Mouse (Mus musculus) layer of hippocampus, postnatal 14 days (tissue): ENCODE results near the gene Rbpms2. TPM values are rescaled to one million over a fixed set of nuclear protein-coding genes. Genes with fewer than 3 reads are reported as not detected.

Experiments
- DNase-seq, 2 experiments: peaks; one replicate each; pipeline ENCODE4 v3.0.0; 2021 to 2022; ENCODE audit warnings: low spot score in 2 of 2, mixed read lengths in 1 of 2
- long read RNA-seq, 2 experiments: library from polyadenylated mRNA; stranded (forward); transcript quantifications; one replicate each; pipeline ENCODE4 v2.0.0; 2021
- total RNA-seq, 2 experiments: library from RNA; stranded (reverse); gene quantifications; 2 replicates each; pipeline ENCODE4 v1.2.3; 2021

The Rbpms2 gene
- total RNA-seq: 1 to 10 TPM; 2.1 to 2.3 TPM
- long read RNA-seq, experiment 1, partial matches to known transcripts: 0 of 1 reads
- long read RNA-seq, experiment 1, other reads (novel, unspliced or antisense): 1 of 1 reads
- long read RNA-seq, experiment 2, partial matches to known transcripts: 1 of 4 reads
- long read RNA-seq, experiment 2, other reads (novel, unspliced or antisense): 3 of 4 reads

DNA sequence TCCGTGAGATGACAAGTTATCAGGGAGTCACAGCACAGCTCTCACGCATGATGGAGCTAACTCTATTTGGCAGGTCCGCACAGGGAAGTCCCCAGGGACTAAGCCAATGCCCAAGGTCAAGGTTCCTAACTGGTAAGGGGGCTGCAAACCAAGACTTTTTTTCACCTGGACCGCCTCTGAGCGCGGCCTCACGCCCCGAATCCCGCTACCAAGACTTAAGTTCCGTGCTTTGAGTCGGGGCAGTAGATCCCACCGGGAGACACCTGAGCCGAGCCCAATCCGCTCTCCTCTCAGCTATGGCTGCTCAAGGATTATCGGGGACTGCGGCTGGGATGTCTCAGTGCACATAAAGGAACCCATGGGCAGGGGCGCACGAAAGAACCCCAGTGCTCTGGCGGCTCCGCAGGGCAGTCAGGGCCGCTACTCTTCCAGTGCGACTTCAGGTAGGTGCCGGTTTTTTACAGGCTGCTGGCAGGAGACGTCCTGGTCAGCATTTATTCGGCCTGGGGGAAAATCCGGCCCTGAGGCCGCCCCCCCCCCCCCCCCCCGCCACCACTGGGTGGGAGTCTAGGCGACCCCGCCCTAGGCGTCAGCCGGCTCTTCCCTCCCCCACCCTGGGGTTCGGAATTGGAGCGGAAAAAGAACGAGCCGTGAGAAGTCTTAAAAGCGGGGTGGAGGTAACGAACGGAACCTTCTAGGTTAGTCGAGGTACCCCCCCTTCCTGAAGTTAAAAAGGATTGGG, at the start of gene Rbpms2:
Gene Rbpms2 (plus strand): TSS at position 624 of the 742 bp plus-strand sequence.
- peak in 1 of 2 experiments; percentile 8 for DNase-seq

DNA sequence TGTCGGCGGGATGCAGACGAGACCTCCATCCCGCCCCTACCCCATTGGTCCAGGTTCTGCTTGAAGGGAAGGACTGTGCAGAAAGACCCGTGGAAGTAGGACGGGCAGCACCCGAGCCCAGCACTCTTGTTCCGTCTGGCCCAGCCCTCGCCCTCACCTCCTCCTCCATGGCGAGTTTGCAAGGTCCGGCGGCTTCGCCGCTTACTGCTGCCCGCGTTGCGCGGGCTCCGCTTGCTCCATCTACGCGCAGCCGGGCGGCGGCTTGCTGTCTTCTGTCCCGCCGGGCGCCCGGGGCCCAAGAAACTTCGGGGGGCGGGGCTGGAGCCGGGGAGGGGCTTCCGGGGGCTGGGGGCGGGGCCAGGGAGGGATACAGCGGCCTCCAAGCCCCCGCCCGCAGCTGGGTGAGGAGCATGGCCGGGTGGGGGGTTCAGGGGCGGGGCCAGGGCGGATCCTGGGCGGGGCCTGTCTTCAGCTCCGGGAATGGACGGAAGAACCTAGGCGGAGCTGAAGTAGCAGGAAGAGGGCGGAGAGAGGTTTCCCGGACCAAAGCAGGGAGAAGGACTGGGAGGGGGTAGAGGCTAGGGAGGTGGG, 49.6 kb upstream of the Rbpms2 start, which contains the start of gene Plekho2:
Gene Plekho2 (minus strand): TSS at position 260 of the 591 bp plus-strand sequence.
- peak; percentile 74 to 88 for DNase-seq

DNA sequence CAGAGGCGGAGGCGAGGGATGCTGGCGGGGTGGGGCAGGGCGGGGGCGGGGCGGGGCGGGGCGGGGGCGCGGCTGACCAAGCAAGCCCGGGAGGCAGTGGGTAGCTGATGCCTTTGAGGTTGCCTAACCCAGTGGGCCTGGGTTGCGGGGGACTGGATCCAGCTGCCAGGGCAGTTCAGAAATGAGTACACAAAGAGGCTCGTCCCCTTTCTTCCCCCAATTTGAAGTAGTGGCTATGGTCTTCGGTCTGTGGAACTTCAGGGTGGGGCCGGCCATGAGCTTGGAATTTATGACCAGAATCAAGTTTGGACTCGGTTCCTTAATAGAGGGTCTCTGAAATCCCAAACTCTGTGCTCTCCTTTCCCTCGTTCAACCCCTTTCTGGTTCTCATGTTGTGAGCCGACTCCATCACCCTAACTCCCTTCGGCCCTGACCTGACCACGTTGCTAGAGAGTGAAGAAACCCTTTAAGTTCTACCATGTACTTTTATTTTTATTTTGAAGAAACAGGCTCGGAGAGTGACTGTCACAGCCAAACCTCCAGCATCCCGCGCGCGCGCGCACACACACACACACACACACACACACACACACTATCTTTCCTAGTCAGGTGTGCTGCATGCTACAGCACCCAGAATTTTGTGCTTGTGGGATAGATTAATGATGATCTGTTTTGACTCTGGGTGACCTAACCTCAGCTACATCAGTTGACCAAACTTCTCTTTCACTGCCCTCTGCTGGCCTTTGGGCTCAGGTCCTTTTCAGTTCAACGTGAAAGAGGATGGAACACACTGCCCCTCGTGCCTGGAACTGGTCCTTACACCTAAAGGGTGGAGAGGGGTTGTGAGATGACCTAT, 48.8 kb upstream of the Rbpms2 start:
- peak; percentile 75 to 80 for DNase-seq

DNA sequence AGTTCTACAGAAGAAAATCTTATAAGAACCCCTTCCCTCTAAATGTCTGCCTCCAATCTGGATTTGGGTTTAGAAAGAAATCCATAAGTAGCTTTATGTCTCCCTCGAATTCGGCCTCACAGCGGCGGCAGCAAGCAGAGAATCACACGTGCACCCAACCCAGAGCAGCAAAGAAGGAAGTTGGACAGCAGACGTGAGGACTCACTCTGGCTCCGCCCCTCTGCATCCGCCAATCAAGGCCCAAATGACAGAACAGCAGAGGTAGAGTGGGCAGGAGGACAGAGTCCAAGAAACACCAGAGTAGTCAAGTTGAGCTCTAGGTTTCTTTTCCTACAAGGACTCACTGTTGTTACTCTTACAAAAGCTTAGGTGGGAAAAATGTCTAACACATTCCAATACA, 46.4 kb upstream of the Rbpms2 start:
- no peak for DNase-seq

DNA sequence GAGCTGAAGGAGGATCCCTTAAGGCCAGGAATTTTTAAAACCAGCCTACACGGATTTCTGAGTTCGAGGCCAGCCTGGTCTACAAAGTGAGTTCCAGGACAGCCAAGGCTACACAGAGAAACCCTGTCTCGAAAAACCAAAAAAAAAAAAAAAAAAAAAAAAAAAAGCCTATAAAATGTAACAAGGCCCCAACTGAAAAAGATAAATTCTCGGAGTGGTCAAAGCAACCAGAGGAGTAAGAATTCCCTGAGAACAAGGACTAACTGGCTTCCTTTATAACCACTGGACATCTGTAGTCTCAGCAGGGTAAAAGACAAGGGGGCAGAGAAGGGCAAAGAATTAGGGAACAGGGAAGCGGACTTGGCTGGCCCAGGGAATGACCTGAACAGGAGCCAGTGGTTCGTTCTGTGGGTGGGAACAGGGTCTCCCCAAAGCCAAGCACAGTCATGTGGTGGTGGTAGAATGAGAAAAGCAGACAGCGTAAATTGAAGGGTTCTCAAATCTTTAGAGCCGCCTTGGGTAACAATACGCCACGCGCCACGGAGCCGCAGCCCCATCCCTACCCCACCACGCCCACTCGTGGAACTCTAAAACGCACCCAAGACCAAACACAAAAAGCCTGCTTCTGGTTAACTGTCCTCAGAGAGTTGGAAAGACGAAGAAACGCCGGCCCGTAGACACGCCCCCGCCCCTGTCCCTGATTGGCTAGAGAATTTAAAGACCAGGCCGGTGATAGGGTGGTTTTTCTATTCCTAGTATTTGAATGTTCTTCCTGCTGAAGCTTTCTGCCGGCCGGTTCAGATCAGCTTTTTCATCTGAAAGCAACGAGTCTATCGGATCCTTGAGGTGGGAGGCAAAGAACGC, 42.8 kb upstream of the Rbpms2 start, which contains the start of gene Pif1:
Gene Pif1 (plus strand): TSS at position 755 of the 864 bp plus-strand sequence.
- DNase-seq: peak; percentile 50 to 81

DNA sequence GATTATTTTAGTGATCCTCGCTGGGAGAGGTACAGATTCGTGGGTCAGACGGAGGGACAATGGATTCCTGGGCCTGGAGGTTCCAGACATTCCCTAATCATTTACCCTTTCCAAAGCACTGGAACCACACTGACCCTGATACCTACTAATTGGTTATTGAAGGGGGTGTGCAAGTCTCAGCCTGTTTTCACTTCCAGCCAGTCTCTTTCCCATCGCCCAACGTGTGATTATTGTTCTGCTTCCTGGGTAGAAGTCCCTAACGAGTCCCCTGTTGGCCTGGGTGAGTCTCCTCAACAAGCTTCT, 42.2 kb upstream of the Rbpms2 start:
- DNase-seq: no peak

DNA sequence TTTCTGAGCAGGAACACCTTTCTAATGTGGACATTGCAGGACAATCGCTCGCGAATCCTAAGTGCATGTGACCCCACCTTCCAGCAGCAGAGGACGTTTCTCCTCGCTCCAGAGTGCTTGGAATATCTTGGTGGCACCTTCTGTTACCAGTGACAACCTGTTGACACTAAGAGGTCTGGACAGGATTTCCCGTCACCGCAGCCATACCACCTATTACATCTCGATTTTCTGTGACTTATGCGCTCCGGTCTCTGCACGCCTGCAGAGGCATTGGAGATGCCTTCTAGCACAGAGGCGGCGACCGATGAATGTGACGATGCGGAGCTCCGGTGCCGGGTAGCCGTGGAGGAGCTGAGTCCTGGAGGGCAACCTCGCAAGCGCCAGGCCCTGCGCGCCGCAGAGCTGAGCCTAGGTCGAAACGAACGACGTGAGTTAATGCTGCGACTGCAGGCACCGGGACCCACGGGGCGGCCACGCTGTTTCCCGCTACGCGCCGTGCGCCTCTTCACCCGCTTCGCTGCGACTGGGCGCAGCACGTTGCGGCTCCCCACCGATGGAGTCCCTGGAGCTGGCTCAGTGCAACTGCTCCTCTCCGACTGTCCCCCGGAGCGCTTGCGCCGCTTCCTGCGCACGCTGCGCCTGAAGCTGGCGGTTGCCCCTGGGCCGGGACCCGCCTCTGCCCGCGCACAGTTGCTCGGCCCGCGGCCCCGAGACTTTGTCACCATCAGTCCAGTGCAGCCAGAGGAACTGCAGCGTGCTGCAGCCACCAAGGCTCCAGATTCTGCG, 41.7 kb upstream of the Rbpms2 start:
- peak in 1 of 2 experiments; percentile 22 for DNase-seq

- no peak for DNase-seq
These were observed 40.4 kb upstream of the Rbpms2 start for GRCm38 (mm10) chr9:65589091-65589490.

DNA sequence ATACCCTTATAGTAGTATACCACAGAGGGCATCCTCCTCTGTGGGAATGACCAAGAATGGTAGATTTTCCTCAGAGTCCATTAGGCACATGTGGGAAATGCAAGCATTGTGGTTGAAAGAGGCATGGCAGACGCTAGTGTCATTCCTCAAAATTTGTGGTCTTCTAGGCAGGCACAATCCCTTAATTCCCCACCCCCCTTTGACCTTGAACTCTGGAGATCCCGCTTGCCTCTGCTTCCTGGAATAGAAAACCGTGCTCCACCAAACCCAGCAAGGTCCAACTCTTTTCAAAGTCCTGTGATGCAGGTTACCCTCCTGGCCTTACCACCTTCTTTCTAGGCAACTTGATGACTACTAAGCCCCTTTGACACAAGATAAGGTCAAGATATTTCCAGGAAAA, 36.7 kb upstream of the Rbpms2 start:
- DNase-seq: no peak

DNA sequence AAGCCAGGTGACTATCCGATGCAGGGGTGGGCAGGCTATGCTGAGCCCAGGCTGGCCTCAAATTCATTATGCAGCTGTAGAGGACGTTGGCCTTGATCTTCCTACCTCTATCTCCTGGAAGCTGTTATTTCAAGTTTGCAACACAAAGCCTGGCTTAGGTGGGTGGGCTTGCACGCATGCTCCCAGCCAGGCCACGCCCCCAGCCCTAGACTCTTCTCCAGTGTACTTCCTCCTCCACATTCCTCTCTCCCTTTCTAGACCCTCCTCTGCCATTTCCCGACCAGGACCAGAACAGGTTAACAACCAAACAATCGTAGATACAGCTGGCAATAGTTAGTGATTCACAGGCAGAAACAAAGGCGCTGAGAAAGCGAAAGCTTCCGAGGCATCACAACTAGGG, 35.9 kb upstream of the Rbpms2 start:
- DNase-seq: no peak

DNA sequence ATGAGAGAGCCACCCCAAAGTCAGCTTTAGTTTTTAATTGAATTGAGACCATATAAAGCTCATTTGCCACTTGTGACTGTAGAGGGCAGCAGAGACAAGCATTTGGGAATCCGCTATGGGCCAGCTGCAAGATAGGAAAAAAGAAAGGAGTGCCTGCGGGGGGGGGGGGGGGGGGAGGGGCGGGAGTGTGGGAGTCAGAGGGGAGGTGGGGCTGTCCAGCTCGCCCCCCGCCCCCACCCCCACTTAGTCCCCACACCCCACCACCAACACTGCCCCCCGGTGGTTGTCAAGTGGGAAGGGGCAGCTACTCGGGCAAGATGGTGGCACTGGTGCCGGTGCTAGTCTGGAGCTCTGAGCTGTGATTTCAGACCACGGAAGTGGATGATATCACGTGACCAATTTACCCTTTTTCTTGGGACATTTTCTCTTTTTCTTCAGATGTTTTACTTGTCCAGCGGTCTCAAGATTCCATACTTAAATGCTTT, 30.6 kb upstream of the Rbpms2 start:
- DNase-seq: peak in 1 of 2 experiments; percentile 55

- DNase-seq: no peak
These were observed 28.5 kb upstream of the Rbpms2 start for GRCm38 (mm10) chr9:65600951-65601350.

- DNase-seq: no peak
These were observed 25.9 kb upstream of the Rbpms2 start for GRCm38 (mm10) chr9:65603401-65604102.

GRCm38 (mm10) chr9:65605471-65606136, 23.8 kb upstream of the Rbpms2 start:
- DNase-seq: peak; percentile 52 to 62

GRCm38 (mm10) chr9:65606321-65607109, 22.9 kb upstream of the Rbpms2 start:
- no peak for DNase-seq

DNA sequence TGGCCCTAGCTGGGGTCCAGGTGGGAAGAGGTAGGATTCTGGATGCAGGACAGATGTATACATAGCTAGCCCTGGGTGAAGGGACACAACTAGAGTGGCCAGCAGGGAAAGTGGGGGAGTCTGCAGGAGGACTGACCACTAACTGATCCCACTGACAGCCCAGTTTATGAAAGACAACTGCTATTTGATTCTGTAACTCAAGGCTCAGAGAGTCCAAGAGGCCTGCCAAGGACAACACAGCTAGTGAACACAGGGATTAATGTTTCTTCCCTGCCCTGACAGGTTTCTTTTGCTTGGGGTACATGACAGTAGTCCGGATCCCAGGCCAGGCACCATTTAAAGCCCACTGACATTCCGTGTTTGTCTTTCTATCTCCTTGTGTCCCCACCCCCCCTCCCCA, 22.3 kb upstream of the Rbpms2 start:
- no peak for DNase-seq

DNA sequence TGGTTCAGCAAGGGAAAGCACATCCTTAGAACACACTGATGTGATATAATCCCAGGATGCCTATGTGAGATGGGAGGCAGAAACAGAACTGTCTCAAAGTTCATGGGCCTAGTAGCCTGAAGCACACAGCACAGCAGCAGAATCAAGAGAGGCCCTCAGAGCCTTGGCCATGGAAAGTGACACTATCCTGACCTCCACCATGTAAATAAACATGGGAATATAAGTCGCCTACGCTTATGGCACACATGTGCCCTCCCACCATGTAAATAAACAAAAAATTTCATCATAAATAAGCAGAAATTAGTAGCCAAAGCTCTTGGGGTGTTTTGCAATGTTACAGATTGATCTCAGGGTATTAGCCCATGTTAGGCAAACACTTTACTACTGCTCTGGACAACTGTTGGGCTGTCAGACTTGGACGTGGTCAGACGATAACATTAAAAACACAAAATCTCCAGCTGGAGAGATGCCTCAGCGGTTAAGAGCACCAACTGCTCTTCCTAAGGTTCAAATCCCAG, 17.4 kb upstream of the Rbpms2 start:
- DNase-seq: no peak
